Mouse (Mus musculus) MN1 (cell line): ENCODE data around the gene Zfp141.
A peak's percentile ranks its signal among the peaks of the same experiment; 100 is the strongest.

Experiments used
- DNase-seq: peaks from one replicate; pipeline ENCODE4 v3.0.0-alpha.2; 2016; ENCODE audit warnings: low spot score

Zfp141 gene

GRCm38 (mm10) chr7:42505588-42505987, at the start of gene Zfp141:
TSS of gene Zfp141 (minus strand) at chr7:42505740.
- peak; percentile 82 for DNase-seq

- no peak for DNase-seq
Measured at GRCm38 (mm10) chr7:42551766-42552165, 46.2 kb upstream of the Zfp141 start.

- no peak for DNase-seq
Measured at GRCm38 (mm10) chr7:42505186-42505585, 354 bp downstream of the Zfp141 start.

- DNase-seq: no peak
Measured at GRCm38 (mm10) chr7:42498248-42498647, 7.3 kb downstream of the Zfp141 start.

- no peak for DNase-seq
Measured at GRCm38 (mm10) chr7:42497356-42497755, 8.2 kb downstream of the Zfp141 start.

GRCm38 (mm10) chr7:42496202-42496601, 9.3 kb downstream of the Zfp141 start:
- no peak for DNase-seq

GRCm38 (mm10) chr7:42490859-42491258, 14.7 kb downstream of the Zfp141 start:
- no peak for DNase-seq

- DNase-seq: no peak
Measured at GRCm38 (mm10) chr7:42490358-42490757, 15.2 kb downstream of the Zfp141 start.

GRCm38 (mm10) chr7:42454640-42455039, 50.9 kb downstream of the Zfp141 start:
- DNase-seq: no peak

GRCm38 (mm10) chr7:42450618-42451017, 54.9 kb downstream of the Zfp141 start:
- peak; percentile 20 for DNase-seq

- no peak for DNase-seq
Measured at GRCm38 (mm10) chr7:42447850-42448249, 57.7 kb downstream of the Zfp141 start, which contains the start of gene 4933421I07Rik. TSS of gene 4933421I07Rik (minus strand) at chr7:42448120.

- DNase-seq: no peak
Measured at GRCm38 (mm10) chr7:42447352-42447751, 58.2 kb downstream of the Zfp141 start.
